Mouse (Mus musculus) heart, postnatal 0 days (tissue): ENCODE measurements around the gene Defb9. TPM values are rescaled to one million over a fixed set of nuclear protein-coding genes. Genes with fewer than 3 reads are reported as not detected.

Experiments used
- polyA plus RNA-seq: library from polyadenylated mRNA; unstranded; fragments of >200 nt; fragmentation: Nextera tagmentation; extraction: Ambion mirVana; gene quantifications from 2 replicates; pipeline ENCODE4 v1.2.1, GENCODE M21; 2015
- total RNA-seq: library from RNA; depleted of rRNA; stranded (reverse); fragments of >200 nt; gene quantifications from 2 replicates; pipeline ENCODE4 v1.2.3, GENCODE M21; 2014; ENCODE audit warnings: low replicate concordance; rRNA removed

Gene Defb9
- total and polyA plus RNA-seq, 2 experiments from 2014 or later, result not detected

Other genes starting within 250 kb of the Defb9 start
- gene Defa17, start 229.6 kb downstream of the Defb9 start, total RNA-seq, result not detected in 2 replicates
- gene Defa17, start 229.6 kb downstream of the Defb9 start, polyA plus RNA-seq, result not detected in 2 replicates
- not detected in 2 replicates for gene Defa34, start 219.6 kb downstream of the Defb9 start, total RNA-seq
- gene Defa34, start 219.6 kb downstream of the Defb9 start, polyA plus RNA-seq, result not detected in 2 replicates
- not detected in 2 replicates for gene AY761184, start 181.8 kb downstream of the Defb9 start, total RNA-seq
- gene AY761184, start 181.8 kb downstream of the Defb9 start, polyA plus RNA-seq, result not detected in 2 replicates
- gene Defa24, start 150.9 kb downstream of the Defb9 start, total RNA-seq, result not detected in 2 replicates
- not detected in 2 replicates for gene Defa24, start 150.9 kb downstream of the Defb9 start, polyA plus RNA-seq
- gene Defb50, start 61.9 kb downstream of the Defb9 start, total RNA-seq, result not detected in 2 replicates
- not detected in 2 replicates for gene Defb50, start 61.9 kb downstream of the Defb9 start, polyA plus RNA-seq
- not detected in 2 replicates for gene Defb2, start 45.5 kb downstream of the Defb9 start, total RNA-seq
- not detected in 2 replicates for gene Defb2, start 45.5 kb downstream of the Defb9 start, polyA plus RNA-seq
- gene Defb10, start 26.5 kb downstream of the Defb9 start, total RNA-seq, result not detected in 2 replicates
- gene Defb10, start 26.5 kb downstream of the Defb9 start, polyA plus RNA-seq, result not detected in 2 replicates
- gene Defb11, start 21.0 kb upstream of the Defb9 start, total RNA-seq, result not detected in 2 replicates
- gene Defb11, start 21.0 kb upstream of the Defb9 start, polyA plus RNA-seq, result not detected in 2 replicates
- gene Defb15, start 47.3 kb upstream of the Defb9 start, total RNA-seq, result not detected in 2 replicates
- not detected in 2 replicates for gene Defb15, start 47.3 kb upstream of the Defb9 start, polyA plus RNA-seq
- gene Defb35, start 52.9 kb upstream of the Defb9 start, total RNA-seq, result not detected in 2 replicates
- not detected in 2 replicates for gene Defb35, start 52.9 kb upstream of the Defb9 start, polyA plus RNA-seq
- gene Defb13, start 61.3 kb upstream of the Defb9 start, total RNA-seq, result not detected in 2 replicates
- not detected in 2 replicates for gene Defb13, start 61.3 kb upstream of the Defb9 start, polyA plus RNA-seq
- gene Fam90a1a, start 73.3 kb upstream of the Defb9 start, total RNA-seq, result not detected in 2 replicates
- not detected in 2 replicates for gene Fam90a1a, start 73.3 kb upstream of the Defb9 start, polyA plus RNA-seq
- gene Ccdc70, start 84.4 kb upstream of the Defb9 start, total RNA-seq, result not detected in 2 replicates
- not detected in 2 replicates for gene Ccdc70, start 84.4 kb upstream of the Defb9 start, polyA plus RNA-seq
- 0.50 and 1.2 TPM in 2 replicates for gene Atp7b, start 174.9 kb upstream of the Defb9 start, total RNA-seq
- 0.12 and 0.22 TPM in 2 replicates for gene Atp7b, start 174.9 kb upstream of the Defb9 start, polyA plus RNA-seq
- 16.3 and 46.8 TPM in 2 replicates for gene Alg11, start 175.3 kb upstream of the Defb9 start, total RNA-seq
- gene Alg11, start 175.3 kb upstream of the Defb9 start, polyA plus RNA-seq, result 7.5 and 8.2 TPM in 2 replicates
- not detected in 2 replicates for gene Nek5, start 239.6 kb upstream of the Defb9 start, total RNA-seq
- 0.18 and 0.43 TPM in 2 replicates for gene Nek5, start 239.6 kb upstream of the Defb9 start, polyA plus RNA-seq